Mouse (Mus musculus): ENCODE data around the gene Gm21708.
"Not testable (repeated sequence)": the region's sequence is repeated elsewhere in the genome, so short reads cannot be mapped to it uniquely, and the experiment has no call there.

Gm21708 gene

DNA sequence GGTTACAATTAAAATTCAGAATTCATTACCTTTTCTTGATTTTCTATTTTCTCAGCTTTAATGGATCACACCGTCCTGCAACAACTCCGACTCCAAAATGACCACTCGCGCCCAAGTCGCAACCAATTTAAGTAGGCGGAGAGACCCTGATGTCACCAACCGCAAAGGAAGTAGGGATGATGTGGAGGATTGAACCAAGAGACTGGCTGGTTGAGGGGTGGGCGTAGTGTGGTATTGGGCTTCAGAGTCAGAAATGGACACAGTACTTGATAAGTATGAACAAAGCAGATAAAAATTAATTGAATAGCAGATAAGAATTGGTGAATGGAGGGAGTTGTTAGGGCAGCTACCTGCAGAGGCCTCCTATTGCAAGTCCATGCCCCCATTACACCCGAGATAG, at the start of gene Gm21708, which contains the start of gene Gm21704:
Gm21708 (minus strand) TSS at position 101 of the 400 bp plus-strand sequence.
Gm21704 (minus strand) TSS at position 101 of the 400 bp plus-strand sequence.
- not testable (repeated sequence) for DNase-seq
